Mouse (Mus musculus) hindbrain, embryonic 14.5 days (tissue): ENCODE measurements around the gene Stard13. TPM values are rescaled to one million over a fixed set of nuclear protein-coding genes. Genes with fewer than 3 reads are reported as not detected.

Source experiments
- ATAC-seq: fragments of 200-750 bp; cut with Nextera tagmentation; 2 replicates; pipeline ENCODE4 v1.8.0; 2017; ENCODE audit warnings: moderate number of reproducible peaks, mild to moderate bottlenecking, moderate TSS enrichment, moderate library complexity; ENCODE audit not compliant: low FRiP score
- DNase-seq: peaks from one replicate; pipeline ENCODE4 v3.0.0-alpha.2; 2015; ENCODE audit warnings: low spot score
- H3K27ac ChIP-seq: fragments of 300-500 bp; sonication (generic); 2 replicates; pipeline ENCODE4 v1.5.1; 2014; ENCODE audit warnings: mild to moderate bottlenecking, moderate library complexity
- H3K27me3 ChIP-seq: fragments of 300-500 bp; sonication (generic); 2 replicates; pipeline ENCODE4 v1.6.1; 2014; ENCODE audit warnings: mild to moderate bottlenecking, low read length, mixed read lengths; ENCODE audit not compliant: control insufficient read depth, insufficient read depth
- H3K36me3 ChIP-seq: fragments of 300-500 bp; sonication (generic); replicated peaks from 2 replicates; pipeline ENCODE4 v1.6.1; 2014; ENCODE audit not compliant: control insufficient read depth, insufficient read depth
- H3K4me1 ChIP-seq: fragments of 300-500 bp; sonication (generic); replicated peaks from 2 replicates; pipeline ENCODE4 v1.6.1; 2014; ENCODE audit warnings: antibody characterized with exemption, low read length, mixed read lengths; ENCODE audit not compliant: control insufficient read depth, insufficient read depth
- H3K4me2 ChIP-seq: fragments of 300-500 bp; sonication (generic); replicated peaks from 2 replicates; pipeline ENCODE4 v1.6.1; 2014; ENCODE audit warnings: mild to moderate bottlenecking, moderate library complexity
- H3K4me3 ChIP-seq: fragments of 300-500 bp; sonication (generic); replicated peaks from 2 replicates; pipeline ENCODE4 v1.5.1; 2014; ENCODE audit warnings: mild to moderate bottlenecking, low read length
- H3K9ac ChIP-seq: fragments of 300-500 bp; sonication (generic); 2 replicates; pipeline ENCODE4 v1.6.1; 2014
- H3K9me3 ChIP-seq: fragments of 300-500 bp; sonication (generic); 2 replicates; pipeline ENCODE4 v1.6.1; 2016; ENCODE audit warnings: low read length; ENCODE audit not compliant: control insufficient read depth
- WGBS: fragments of 180-500 bp; shearing (Covaris S2); extraction: QIAGEN DNeasy Blood & Tissue Kit; methylation state at CpG from one replicate; pipeline ENCODE4 v1.1.7; 2014; 5-methylcytosine and 5-hydroxymethylcytosine counted together
- polyA plus RNA-seq: library from polyadenylated mRNA; unstranded; fragments of >200 nt; fragmentation: Nextera tagmentation; extraction: Ambion mirVana; gene quantifications from 2 replicates; pipeline ENCODE4 v1.2.1, GENCODE M21; 2014

The Stard13 gene
- polyA plus RNA-seq, 1 experiment from 2014 or later: 6.0 TPM

DNA sequence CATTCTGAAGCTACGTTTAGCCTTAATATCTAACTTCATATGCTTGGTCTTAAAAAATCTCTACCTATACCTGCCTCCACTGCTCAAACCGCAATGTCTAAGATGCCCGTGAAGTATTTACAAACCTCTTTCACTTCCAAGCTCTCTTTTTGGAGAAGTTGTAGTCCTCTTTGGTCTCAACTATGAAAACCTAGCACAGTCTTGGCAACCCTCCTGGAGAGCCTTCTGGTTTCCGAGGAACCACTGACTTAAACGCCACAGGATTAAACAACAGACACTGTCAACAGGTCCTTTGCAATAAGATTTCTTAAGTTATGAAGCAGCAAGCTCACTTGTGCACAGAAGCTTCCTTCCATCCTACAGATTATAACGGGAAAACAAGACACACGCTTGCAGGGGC is 1.8 kb downstream of the Stard13 start:
- no peak for DNase-seq
- Histone ChIP-seq H3K4me3 (no peak overlapping the region), H3K9me3 (no peaks in the 10 kb centered on the region), H3K4me1 (peaks cover 6% of the 10 kb centered on the region), H3K27me3 (peaks cover 16% of the 10 kb centered on the region; the same call in 1 of the 2 replicates), H3K9ac (no peak overlapping the region), H3K4me2 (peak overlapping the region; percentile 19), H3K27ac (no peak overlapping the region), H3K36me3 (no peaks in the 10 kb centered on the region)
- ATAC-seq: no peak
- WGBS: 92% methylated on average over 7 of the region's 7 CpGs

DNA sequence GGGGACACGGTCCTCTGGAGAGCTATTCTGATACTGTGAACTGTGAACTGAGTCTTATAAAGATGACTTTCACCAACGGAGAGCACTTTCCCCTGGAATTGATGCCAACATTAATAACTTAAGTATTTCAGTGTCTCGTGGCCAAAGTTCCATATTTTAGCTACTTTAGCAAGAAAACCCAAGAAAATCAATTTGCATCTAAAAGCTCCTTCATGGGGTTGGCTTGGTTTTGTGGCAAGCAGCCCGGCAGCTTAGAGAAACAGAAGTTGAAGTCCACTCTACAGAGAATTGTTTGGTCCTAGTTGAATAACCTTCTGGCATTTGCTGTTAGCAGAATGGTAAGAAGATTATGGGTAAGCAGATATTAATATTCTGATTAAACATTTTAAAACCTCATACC is 2.2 kb downstream of the Stard13 start:
- ATAC-seq: no peak
- H3K27ac ChIP-seq: no peak overlapping the region
- 84% methylated on average over 4 of the region's 4 CpGs for WGBS

DNA sequence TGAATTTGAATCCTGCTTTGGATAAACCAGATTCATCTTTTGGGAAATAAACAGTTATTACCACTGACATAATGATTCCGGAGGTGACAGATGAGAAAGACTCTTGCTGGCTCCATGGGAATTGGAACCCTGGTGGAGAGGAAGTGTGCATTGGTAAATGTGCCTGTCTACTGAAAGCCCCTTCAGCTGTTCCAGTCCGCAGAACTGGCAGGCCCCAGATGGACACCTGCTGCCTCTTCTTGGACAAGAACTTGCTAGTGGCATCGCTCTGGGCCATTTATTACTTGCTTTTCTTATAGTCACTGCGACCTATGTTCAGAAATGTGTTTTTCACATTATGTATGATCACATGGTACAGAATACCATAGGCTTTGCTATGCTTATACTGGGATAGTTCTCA is 3.2 kb downstream of the Stard13 start:
- no peak for DNase-seq
- Histone ChIP-seq H3K27ac (no peak overlapping the region), H3K4me1 (peaks cover 6% of the 10 kb centered on the region), H3K27me3 (peaks cover 16% of the 10 kb centered on the region; the same call in 1 of the 2 replicates), H3K4me2 (no peak overlapping the region), H3K36me3 (no peaks in the 10 kb centered on the region), H3K9ac (no peak overlapping the region), H3K4me3 (no peak overlapping the region), H3K9me3 (no peaks in the 10 kb centered on the region)
- ATAC-seq: no peak
- WGBS: 81% methylated on average over 4 of the region's 4 CpGs

More for the DNA sequence above, 2.2 kb downstream of the Stard13 start:
- peaks cover 6% of the 10 kb centered on the region for H3K4me1 ChIP-seq
- no peak overlapping the region for H3K4me2 ChIP-seq
- peaks cover 16% of the 10 kb centered on the region; the same call in 1 of the 2 replicates for H3K27me3 ChIP-seq
- H3K4me3 ChIP-seq: no peak overlapping the region
- DNase-seq: no peak
- no peaks in the 10 kb centered on the region for H3K36me3 ChIP-seq
- H3K9ac ChIP-seq: no peak overlapping the region
- H3K9me3 ChIP-seq: no peaks in the 10 kb centered on the region

DNA sequence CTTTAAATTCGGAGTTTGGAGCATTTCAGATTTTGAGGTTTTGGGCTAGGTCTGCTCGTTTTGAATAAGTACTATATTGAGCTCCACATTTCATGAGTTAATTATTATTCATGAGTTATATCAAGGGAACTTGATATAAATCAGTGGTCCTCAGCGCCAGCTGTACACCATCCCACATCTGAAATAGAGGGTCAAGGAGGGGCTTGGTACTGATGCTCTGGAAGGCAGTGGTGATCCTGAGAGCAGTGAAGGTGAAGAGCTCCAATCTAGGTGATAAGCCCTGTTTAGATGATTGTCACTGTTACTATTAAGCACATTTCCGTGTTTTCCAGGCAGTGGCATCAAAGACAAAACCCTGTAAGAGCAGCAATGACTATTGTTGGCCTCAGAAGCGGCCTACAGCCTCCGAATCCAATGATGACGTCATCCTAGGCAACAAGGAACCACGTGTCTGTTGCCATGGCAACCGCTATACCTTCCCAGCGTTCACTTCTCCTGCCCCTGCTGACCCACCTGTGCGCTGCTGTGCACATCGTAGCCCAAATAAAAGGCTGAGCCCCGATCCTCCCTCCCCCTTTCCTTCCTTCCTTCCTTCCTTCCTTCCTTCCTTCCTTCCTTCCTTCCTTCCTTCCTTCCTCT is 5.2 kb downstream of the Stard13 start:
- ATAC-seq: no peak
- no peak overlapping the region for H3K4me3 ChIP-seq
- no peaks in the 10 kb centered on the region for H3K9me3 ChIP-seq
- H3K4me2 ChIP-seq: no peak overlapping the region
- 68% methylated on average over 13 of the region's 13 CpGs for WGBS
- H3K27me3 ChIP-seq: 0 out of 2 replicates have a peak, but pooled peaks cover 11% of the 10 kb centered on the region
- no peak overlapping the region for H3K9ac ChIP-seq
- peak; percentile 46 for DNase-seq
- peaks cover 6% of the 10 kb centered on the region for H3K4me1 ChIP-seq
- no peak overlapping the region for H3K27ac ChIP-seq
- H3K36me3 ChIP-seq: no peaks in the 10 kb centered on the region

DNA sequence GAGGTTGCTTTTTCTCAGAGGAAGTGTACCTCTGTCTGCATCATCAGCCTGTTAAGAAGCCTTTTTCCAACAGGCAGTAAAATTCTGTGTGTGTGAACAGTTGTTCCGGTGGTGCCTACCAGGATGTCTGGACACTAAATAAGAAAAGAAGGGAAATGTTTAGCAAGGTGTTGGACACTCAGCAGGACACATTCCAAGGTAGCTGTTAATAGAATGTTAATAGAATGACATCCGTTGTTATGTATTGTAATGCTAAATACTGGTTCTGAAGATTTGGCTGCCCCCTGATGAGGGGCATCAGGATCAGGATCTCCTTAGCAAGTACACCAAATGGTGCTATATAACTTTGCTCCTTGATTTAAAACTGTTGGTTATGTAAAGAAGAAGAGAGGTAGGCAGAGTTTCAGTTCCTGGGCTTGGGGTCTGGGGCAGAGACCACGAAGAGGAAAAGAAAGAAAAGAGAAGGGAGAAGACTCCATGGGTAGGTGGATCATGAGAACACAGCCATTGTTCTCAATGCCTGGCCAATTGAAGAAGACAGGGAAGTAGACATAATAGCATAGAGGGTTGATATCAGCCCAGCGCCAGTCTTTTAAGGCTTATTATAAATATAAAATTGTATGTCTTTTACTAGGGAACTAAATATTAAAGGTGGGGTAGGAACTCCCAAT is 9.8 kb downstream of the Stard13 start:
- 72% methylated on average over 4 of the region's 4 CpGs for WGBS
- H3K36me3 ChIP-seq: no peaks in the 10 kb centered on the region
- H3K27me3 ChIP-seq: no peaks in the 10 kb centered on the region
- no peak overlapping the region for H3K4me2 ChIP-seq
- H3K27ac ChIP-seq: no peak overlapping the region
- no peak overlapping the region for H3K9ac ChIP-seq
- H3K4me1 ChIP-seq: no peaks in the 10 kb centered on the region
- ATAC-seq: no peak
- DNase-seq: no peak
- no peak overlapping the region for H3K4me3 ChIP-seq
- no peaks in the 10 kb centered on the region for H3K9me3 ChIP-seq

DNA sequence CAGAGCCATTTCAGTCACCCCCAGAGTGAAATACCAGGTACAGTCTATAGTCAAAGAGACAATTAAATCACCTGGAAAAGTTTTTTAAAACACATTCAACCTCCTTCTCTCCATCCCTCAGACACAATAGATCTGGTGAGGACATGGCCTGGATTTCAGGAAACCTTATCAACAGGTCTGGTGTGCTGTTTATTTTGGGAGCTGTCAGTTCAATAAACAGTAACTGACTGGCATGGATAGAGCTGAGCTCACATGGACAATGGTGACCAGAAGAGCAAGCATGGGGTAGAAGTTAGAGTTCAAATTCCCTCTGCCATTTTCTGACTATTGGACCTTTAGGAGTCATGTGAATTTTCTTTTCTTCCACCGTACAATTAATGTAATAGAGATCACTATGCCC is 10.8 kb downstream of the Stard13 start:
- ATAC-seq (no peak), DNase-seq (no peak)
- no peak overlapping the region for H3K4me3 ChIP-seq
- no peaks in the 10 kb centered on the region for H3K9me3 ChIP-seq
- no peak overlapping the region for H3K9ac ChIP-seq
- no peak overlapping the region for H3K27ac ChIP-seq
- H3K36me3 ChIP-seq: no peaks in the 10 kb centered on the region
- H3K27me3 ChIP-seq: no peaks in the 10 kb centered on the region
- no peak overlapping the region for H3K4me2 ChIP-seq
- no peaks in the 10 kb centered on the region for H3K4me1 ChIP-seq
- WGBS: 97% methylated on average over 1 of the region's 1 CpGs

DNA sequence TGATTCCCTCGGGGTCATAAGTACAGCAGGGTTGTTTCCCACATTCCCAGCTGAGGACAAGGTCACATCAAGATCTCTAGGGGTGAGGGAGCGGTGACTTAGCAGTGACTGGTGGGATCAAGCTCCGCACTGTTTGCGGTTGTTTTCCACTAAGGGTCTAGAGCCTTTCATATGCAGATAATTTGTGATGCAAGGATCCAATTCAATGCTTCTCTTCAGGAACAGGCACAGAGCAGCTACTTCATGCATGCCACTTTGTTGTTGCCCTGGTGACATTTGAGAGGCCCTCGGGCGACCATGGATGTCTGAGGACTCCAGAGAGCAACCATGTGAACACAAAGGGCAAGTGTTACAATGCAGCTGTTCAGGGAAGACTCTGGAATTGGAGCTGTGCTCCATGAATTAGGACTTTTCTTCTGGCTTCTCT is 14.9 kb downstream of the Stard13 start:
- Histone ChIP-seq H3K27ac (no peak overlapping the region), H3K9me3 (no peaks in the 10 kb centered on the region), H3K9ac (no peak overlapping the region), H3K4me1 (no peaks in the 10 kb centered on the region), H3K4me2 (no peak overlapping the region), H3K4me3 (no peak overlapping the region), H3K27me3 (no peaks in the 10 kb centered on the region), H3K36me3 (no peaks in the 10 kb centered on the region)
- DNase-seq: no peak
- WGBS: 11% methylated on average over 6 of the region's 6 CpGs
- ATAC-seq: peak; percentile 65; the same call in 1 of the 2 replicates

DNA sequence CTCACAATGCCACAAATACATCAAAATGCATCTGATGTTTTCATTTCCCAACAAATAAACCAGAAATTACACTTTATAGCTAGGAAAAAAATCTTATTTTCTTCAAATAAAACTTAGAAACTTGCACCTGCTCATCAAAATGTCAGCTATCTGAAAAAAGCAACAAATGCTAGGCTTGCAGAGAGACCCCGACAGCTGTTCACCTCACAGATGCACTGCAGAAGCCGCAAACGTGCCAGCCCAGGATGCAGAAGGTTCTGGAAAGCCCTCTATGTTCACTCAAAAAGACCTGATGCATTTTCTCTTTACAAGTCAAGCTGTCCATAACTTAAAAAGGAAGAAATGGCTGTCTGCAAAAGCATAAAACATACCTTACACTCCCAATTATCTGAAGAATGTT is 20.5 kb downstream of the Stard13 start:
- no peak for DNase-seq
- no peak overlapping the region for H3K4me3 ChIP-seq
- no peaks in the 10 kb centered on the region for H3K9me3 ChIP-seq
- H3K36me3 ChIP-seq: no peaks in the 10 kb centered on the region
- WGBS: 81% methylated on average over 3 of the region's 3 CpGs
- no peaks in the 10 kb centered on the region for H3K27me3 ChIP-seq
- no peak for ATAC-seq
- H3K27ac ChIP-seq: no peak overlapping the region
- no peaks in the 10 kb centered on the region for H3K4me1 ChIP-seq
- H3K4me2 ChIP-seq: no peak overlapping the region
- H3K9ac ChIP-seq: no peak overlapping the region

DNA sequence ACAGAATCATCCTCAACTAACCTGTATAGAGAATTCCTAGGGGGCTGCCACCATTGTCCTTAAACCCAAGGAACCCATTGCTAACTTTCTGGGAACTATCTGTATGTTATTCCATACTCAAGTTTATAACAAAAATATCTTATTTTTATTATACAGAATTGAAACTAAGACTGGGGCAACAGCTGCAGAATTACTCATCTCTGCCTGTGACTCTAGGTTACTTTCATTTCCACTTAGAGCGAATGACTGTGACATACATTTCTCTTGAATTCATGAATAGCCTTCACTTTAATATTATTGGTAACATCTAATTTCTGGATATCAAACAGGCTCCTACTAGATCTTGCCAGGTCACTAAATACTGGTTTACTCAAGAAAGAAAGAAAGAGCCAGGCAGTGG is 22.8 kb downstream of the Stard13 start:
- DNase-seq (no peak), ATAC-seq (no peak)
- 94% methylated on average over 1 of the region's 1 CpGs for WGBS
- no peaks in the 10 kb centered on the region for H3K9me3 ChIP-seq
- H3K27ac ChIP-seq: no peak overlapping the region
- no peaks in the 10 kb centered on the region for H3K4me1 ChIP-seq
- no peak overlapping the region for H3K9ac ChIP-seq
- no peaks in the 10 kb centered on the region for H3K27me3 ChIP-seq
- H3K36me3 ChIP-seq: no peaks in the 10 kb centered on the region
- H3K4me2 ChIP-seq: no peak overlapping the region
- no peak overlapping the region for H3K4me3 ChIP-seq
